Comparison of ENCODE assay signal across 8 mouse cellular contexts in genomic region chr13:64400801-64401361, GRCm38 (mm10). TPM values are rescaled to one million over a fixed set of nuclear protein-coding genes. Genes with fewer than 3 reads are reported as not detected.
DNase-seq lines count a peak whose midpoint lies in the region; ATAC-seq and TF ChIP-seq lines count a peak whose summit lies in the region.
"Had no signal": no experiment of that assay in that cellular context is flagged by ENCODE, and none has a peak within 500 bp of the region (broad histone marks: within the 10 kb centered on the region; RNA-seq: fewer than 3 reads in every experiment).

No protein-coding gene starts in this region.

- no peaks in the 10 kb centered on the region for H3K36me3 ChIP-seq in intestine, embryonic 16.5 days (ENCODE audit: control insufficient read depth, insufficient read depth, low read length)
- no peaks in the 10 kb centered on the region for H3K36me3 ChIP-seq in midbrain, embryonic 11.5 days (ENCODE audit: control insufficient read depth, insufficient read depth, low read length)
- H3K36me3 ChIP-seq: midbrain, embryonic 12.5 days had no signal

- ATAC-seq in intestine, embryonic 16.5 days: peak; percentile 64
- ATAC-seq in midbrain, embryonic 11.5 days (ENCODE audit: low FRiP score): no peak

- H3K27ac ChIP-seq in intestine, embryonic 16.5 days (ENCODE audit: low read length): no peak overlapping the region
- no peak overlapping the region for H3K27ac ChIP-seq in midbrain, embryonic 11.5 days (ENCODE audit: low read depth, low read length)
- H3K27ac ChIP-seq: midbrain, embryonic 12.5 days had no signal

- WGBS in lung, adult 2 months: 34% methylated on average over 7 of the region's 7 CpGs
- WGBS in intestine, embryonic 16.5 days: 43% methylated on average over 7 of the region's 7 CpGs
- 64% methylated on average over 7 of the region's 7 CpGs for WGBS in midbrain, embryonic 11.5 days

- no peak overlapping the region for H3K4me3 ChIP-seq in lung, adult 2 months (replicated peaks; ENCODE audit: extremely low read depth, low read depth, low read length)
- no peak overlapping the region for H3K4me3 ChIP-seq in intestine, embryonic 16.5 days (ENCODE audit: low read length)
- no peak overlapping the region for H3K4me3 ChIP-seq in midbrain, embryonic 11.5 days (ENCODE audit: low read depth, low read length)
- H3K4me3 ChIP-seq: midbrain, embryonic 12.5 days had no signal

- peak; percentile 42 to 63 for DNase-seq in lung, adult 18-20 months
- DNase-seq in lung, adult 2 months: no peak
- peak; percentile 72 for DNase-seq in gastrocnemius, adult 18-20 months (ENCODE audit: low spot score)
- peak; percentile 56 for DNase-seq in lung, postnatal 36 days
- DNase-seq in midbrain, embryonic 11.5 days (ENCODE audit: low spot score, missing footprints): no peak
- no peak for DNase-seq in layer of hippocampus, adult 11-12 months (ENCODE audit: low spot score)

- no peak for TF ChIP-seq CTCF in lung, adult 2 months (IDR thresholded peaks at IDR 0.05; ENCODE audit: insufficient read depth, low read length)

- H3K4me1 ChIP-seq in lung, adult 2 months (ENCODE audit: control insufficient read depth, insufficient read depth, low read length): no peaks in the 10 kb centered on the region
- no peaks in the 10 kb centered on the region; the same call in 1 of the 2 replicates for H3K4me1 ChIP-seq in intestine, embryonic 16.5 days (ENCODE audit: control insufficient read depth, insufficient read depth, low read length)
- H3K4me1 ChIP-seq in midbrain, embryonic 11.5 days (ENCODE audit: control insufficient read depth, insufficient read depth, low read length): no peaks in the 10 kb centered on the region
- H3K4me1 ChIP-seq: midbrain, embryonic 12.5 days had no signal

- H3K4me2 ChIP-seq in intestine, embryonic 16.5 days (ENCODE audit: low read depth, low read length): no peak overlapping the region
- H3K4me2 ChIP-seq in midbrain, embryonic 11.5 days: no peak overlapping the region
- H3K4me2 ChIP-seq: midbrain, embryonic 12.5 days had no signal

- H3K9me3 ChIP-seq in intestine, embryonic 16.5 days (ENCODE audit: control insufficient read depth, low read length): no peaks in the 10 kb centered on the region
- no peaks in the 10 kb centered on the region for H3K9me3 ChIP-seq in midbrain, embryonic 11.5 days (ENCODE audit: control insufficient read depth, low read length)
- H3K9me3 ChIP-seq: midbrain, embryonic 12.5 days had no signal

- TF ChIP-seq POLR2A in lung, adult 2 months (IDR thresholded peaks at IDR 0.05; ENCODE audit: borderline replicate concordance, extremely low read depth, low read depth, low read length): no peak

- no peaks in the 10 kb centered on the region for H3K27me3 ChIP-seq in intestine, embryonic 16.5 days (replicated peaks; ENCODE audit: control insufficient read depth, insufficient read depth, low read length)
- no peaks in the 10 kb centered on the region for H3K27me3 ChIP-seq in midbrain, embryonic 11.5 days (ENCODE audit: control insufficient read depth, insufficient read depth, low read length)
- H3K27me3 ChIP-seq: midbrain, embryonic 12.5 days had no signal

- H3K9ac ChIP-seq in intestine, embryonic 16.5 days (ENCODE audit: low read depth, low read length): no peak overlapping the region
- H3K9ac ChIP-seq in midbrain, embryonic 11.5 days (ENCODE audit: low read length): no peak overlapping the region
- H3K9ac ChIP-seq: midbrain, embryonic 12.5 days had no signal

RNA-seq across cellular contexts. Expression of gene Ctsl, which starts 30.2 kb away (rescaled TPM):
- 62.8 and 98.1 TPM in 2 replicates for polyA plus RNA-seq in lung, adult 2 months (2012; rRNA removed)
- total RNA-seq in gastrocnemius, adult 18-20 months (2021): 100 to 1,000 TPM; 121 to 124 TPM
- 235 and 256 TPM in 2 replicates for polyA plus RNA-seq in intestine, embryonic 16.5 days (2015; fragmentation: Nextera tagmentation; extraction: Ambion mirVana)
- 142 and 147 TPM in 2 replicates for polyA plus RNA-seq in midbrain, embryonic 11.5 days (2014; fragmentation: Nextera tagmentation; extraction: Ambion mirVana)

RNA-seq across cellular contexts. Expression of gene Cdk20, which starts 31.2 kb away (rescaled TPM):
- polyA plus RNA-seq in lung, adult 2 months (2012; rRNA removed): 17.0 and 20.1 TPM in 2 replicates
- 1 to 10 TPM; 3.1 to 3.3 TPM for total RNA-seq in gastrocnemius, adult 18-20 months (2021)
- 9.7 and 11.5 TPM in 2 replicates for polyA plus RNA-seq in intestine, embryonic 16.5 days (2015; fragmentation: Nextera tagmentation; extraction: Ambion mirVana)
- polyA plus RNA-seq in midbrain, embryonic 11.5 days (2014; fragmentation: Nextera tagmentation; extraction: Ambion mirVana): 7.1 and 8.6 TPM in 2 replicates

Comparison
In these comparisons a context has a peak if more than half of its experiments do, and no peak if none do; other contexts are left out.
1. DNase-seq: peak in lung, adult 18-20 months (2 of 2), gastrocnemius, adult 18-20 months (single experiment) and lung, postnatal 36 days (single experiment); none in lung, adult 2 months (single experiment), midbrain, embryonic 11.5 days (single experiment) and layer of hippocampus, adult 11-12 months (single experiment).